Mouse (Mus musculus): ENCODE results near the gene Tbc1d25. TPM values are rescaled to one million over a fixed set of nuclear protein-coding genes. Genes with fewer than 3 reads are reported as not detected.

Tbc1d25 gene
- polyA plus RNA-seq, 1 experiment, result 6.7 TPM

GRCm38 (mm10) chrX:8143750-8144149 lies 32.2 kb downstream of the Tbc1d25 start:
- H3K27ac ChIP-seq (ENCODE audit: insufficient read depth, low read length), result no peak overlapping the region
- no peaks in the 10 kb centered on the region for H3K4me1 ChIP-seq (ENCODE audit: control insufficient read depth, insufficient read depth, low read length)
- peak overlapping the region; percentile 71 for H3K4me3 ChIP-seq (ENCODE audit: insufficient read depth, low read length)
- TF ChIP-seq POLR2A (IDR thresholded peaks at IDR 0.05; ENCODE audit: low read depth, low read length) (no peak), CTCF (IDR thresholded peaks at IDR 0.05; ENCODE audit: borderline replicate concordance, insufficient read depth, low read length) (no peak)

- Histone ChIP-seq H3K4me1 (ENCODE audit: control insufficient read depth, insufficient read depth, low read length) (no peaks in the 10 kb centered on the region), H3K4me3 (ENCODE audit: insufficient read depth, low read length) (peak overlapping the region; percentile 21; the same call in 1 of the 2 replicates), H3K27ac (ENCODE audit: insufficient read depth, low read length) (no peak overlapping the region)
- TF ChIP-seq POLR2A (IDR thresholded peaks at IDR 0.05; ENCODE audit: low read depth, low read length) (no peak), CTCF (IDR thresholded peaks at IDR 0.05; ENCODE audit: borderline replicate concordance, insufficient read depth, low read length) (no peak)
These were observed 33.0 kb downstream of the Tbc1d25 start for GRCm38 (mm10) chrX:8142948-8143347.

- Histone ChIP-seq H3K4me1 (ENCODE audit: control insufficient read depth, insufficient read depth, low read length) (no peaks in the 10 kb centered on the region), H3K27ac (ENCODE audit: insufficient read depth, low read length) (no peak overlapping the region), H3K4me3 (ENCODE audit: insufficient read depth, low read length) (no peak overlapping the region)
- TF ChIP-seq POLR2A (IDR thresholded peaks at IDR 0.05; ENCODE audit: low read depth, low read length) (no peak), CTCF (IDR thresholded peaks at IDR 0.05; ENCODE audit: borderline replicate concordance, insufficient read depth, low read length) (no peak)
These were observed 34.9 kb downstream of the Tbc1d25 start for GRCm38 (mm10) chrX:8141058-8141457.

DNA sequence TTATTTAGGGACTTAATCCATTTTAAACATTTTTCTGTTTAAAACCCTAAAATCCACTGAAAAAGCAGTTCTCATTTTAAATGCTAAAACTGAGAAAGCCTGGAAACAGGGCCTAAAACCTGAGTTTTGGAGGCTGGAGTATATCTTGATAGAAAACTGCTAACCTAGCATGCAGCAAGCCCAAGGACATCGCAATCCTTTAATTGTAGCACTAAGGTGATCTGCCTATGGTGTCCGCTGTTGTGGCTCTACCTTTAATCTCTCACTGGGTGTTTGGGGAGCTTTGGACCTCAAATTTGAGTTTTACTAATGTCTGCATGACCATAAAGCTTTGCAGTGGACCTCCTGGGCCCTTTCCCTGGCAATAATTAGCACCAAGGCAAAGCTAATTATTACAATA lies 35.5 kb downstream of the Tbc1d25 start:
- H3K4me3 ChIP-seq (ENCODE audit: insufficient read depth, low read length), result no peak overlapping the region
- TF ChIP-seq POLR2A (IDR thresholded peaks at IDR 0.05; ENCODE audit: low read depth, low read length), result no peak
- TF ChIP-seq CTCF (IDR thresholded peaks at IDR 0.05; ENCODE audit: borderline replicate concordance, insufficient read depth, low read length), result no peak
- no peak overlapping the region for H3K27ac ChIP-seq (ENCODE audit: insufficient read depth, low read length)
- no peaks in the 10 kb centered on the region for H3K4me1 ChIP-seq (ENCODE audit: control insufficient read depth, insufficient read depth, low read length)

DNA sequence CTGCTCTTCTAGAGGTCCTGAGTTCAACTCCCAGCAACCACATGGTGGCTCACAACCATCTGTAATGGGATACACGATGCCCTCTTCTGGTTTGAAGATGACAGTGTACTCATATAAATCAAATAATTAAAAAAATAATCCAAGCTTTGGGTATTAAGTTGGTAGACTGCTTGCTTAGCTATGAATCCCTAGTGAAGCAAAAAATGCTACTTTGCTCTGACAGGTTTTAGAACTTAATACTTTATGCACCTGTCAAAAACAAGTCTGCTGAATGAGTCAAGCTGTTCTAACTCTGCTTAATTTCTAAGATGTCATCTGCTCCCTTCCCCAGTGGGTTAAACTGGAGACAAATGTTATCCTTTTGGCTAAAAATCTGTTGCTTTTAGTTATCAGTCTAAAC lies 36.5 kb downstream of the Tbc1d25 start:
- TF ChIP-seq CTCF (IDR thresholded peaks at IDR 0.05; ENCODE audit: borderline replicate concordance, insufficient read depth, low read length) (no peak), POLR2A (IDR thresholded peaks at IDR 0.05; ENCODE audit: low read depth, low read length) (no peak)
- Histone ChIP-seq H3K27ac (ENCODE audit: insufficient read depth, low read length) (no peak overlapping the region), H3K4me3 (ENCODE audit: insufficient read depth, low read length) (no peak overlapping the region), H3K4me1 (ENCODE audit: control insufficient read depth, insufficient read depth, low read length) (no peaks in the 10 kb centered on the region)

DNA sequence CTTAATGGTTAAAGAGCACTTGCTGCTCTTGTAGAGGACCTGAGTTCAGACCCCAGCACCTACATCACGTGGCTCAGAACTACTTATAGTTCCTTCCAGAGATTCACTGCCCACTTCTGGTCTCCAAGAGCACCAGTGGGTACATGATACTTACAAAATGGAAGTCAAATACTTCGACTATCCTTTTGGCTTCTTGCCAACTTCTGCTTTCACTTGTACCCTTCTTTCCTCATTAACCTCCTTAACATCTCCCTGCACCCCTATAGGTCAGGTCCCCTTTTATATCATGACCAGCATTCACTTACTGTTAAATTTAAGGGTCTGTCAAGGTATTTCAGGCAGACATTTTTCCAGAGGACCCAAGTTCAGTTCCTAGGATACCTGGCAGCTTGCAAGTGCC lies 40.1 kb downstream of the Tbc1d25 start:
- TF ChIP-seq POLR2A (IDR thresholded peaks at IDR 0.05; ENCODE audit: low read depth, low read length), result peak; percentile 37; the same call in 1 of the 2 replicates
- TF ChIP-seq CTCF (IDR thresholded peaks at IDR 0.05; ENCODE audit: borderline replicate concordance, insufficient read depth, low read length), result no peak
- Histone ChIP-seq H3K27ac (ENCODE audit: insufficient read depth, low read length) (no peak overlapping the region), H3K4me1 (ENCODE audit: control insufficient read depth, insufficient read depth, low read length) (0 out of 2 replicates have a peak, but pooled peaks cover 4% of the 10 kb centered on the region), H3K4me3 (ENCODE audit: insufficient read depth, low read length) (no peak overlapping the region)

DNA sequence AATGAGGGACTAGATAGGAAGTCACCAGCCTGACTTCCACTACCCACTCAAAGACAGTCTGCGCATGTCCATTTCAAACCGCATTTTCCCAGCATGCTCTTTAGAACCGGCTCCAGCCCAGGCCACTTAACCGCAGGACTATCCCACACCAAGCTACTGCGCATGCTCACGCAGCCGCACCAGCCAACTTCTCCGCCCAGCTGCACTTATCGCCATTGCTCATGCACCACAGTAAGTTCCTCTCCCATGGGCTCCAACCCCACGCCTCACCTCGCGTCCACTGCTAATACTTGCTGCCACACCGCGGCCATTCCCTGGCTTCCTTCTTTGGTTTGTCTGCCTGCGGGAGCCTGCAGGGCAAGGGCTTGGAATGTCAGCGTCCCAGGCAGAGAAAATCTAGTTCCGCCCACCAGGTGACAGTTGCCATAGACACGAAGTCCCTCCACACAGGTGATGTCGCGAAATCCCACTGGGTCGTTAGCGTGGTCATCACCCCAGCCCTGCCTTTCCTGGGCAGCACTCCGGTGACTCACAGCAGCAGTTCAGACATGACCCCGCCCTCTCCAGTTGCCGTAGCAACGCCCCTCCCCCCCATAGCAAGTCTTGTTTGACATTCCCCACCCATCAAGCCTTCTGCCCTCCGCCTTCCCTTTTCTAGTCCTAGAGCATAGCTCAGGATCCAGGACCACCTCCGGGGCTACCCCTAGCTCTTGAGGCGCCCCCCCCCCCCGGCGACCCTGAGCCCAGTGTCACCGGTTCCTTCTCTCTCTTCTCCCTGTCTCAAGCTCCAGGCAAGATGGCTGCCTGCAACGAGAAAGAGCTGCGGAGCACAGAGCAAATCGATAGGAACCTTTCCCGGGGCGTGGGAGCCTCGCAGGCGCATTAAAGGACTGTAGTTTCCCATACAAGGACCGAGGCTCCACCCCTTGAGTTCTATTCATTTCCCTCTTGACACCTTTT lies 43.7 kb downstream of the Tbc1d25 start, which contains the start of gene Wdr13:
Gene Wdr13 (minus strand): TSS at position 876 of the 960 bp plus-strand sequence.
- Histone ChIP-seq H3K27ac (ENCODE audit: insufficient read depth, low read length) (peak within 1 kb of the TSS; percentile 95), H3K4me1 (ENCODE audit: control insufficient read depth, insufficient read depth, low read length) (0 out of 2 replicates have a peak, but pooled peaks cover 4% of the 10 kb centered on the region), H3K4me3 (ENCODE audit: insufficient read depth, low read length) (peak within 1 kb of the TSS; percentile 65)
- TF ChIP-seq CTCF (IDR thresholded peaks at IDR 0.05; ENCODE audit: borderline replicate concordance, insufficient read depth, low read length) (no peak), POLR2A (IDR thresholded peaks at IDR 0.05; ENCODE audit: low read depth, low read length) (peak; percentile 76)

DNA sequence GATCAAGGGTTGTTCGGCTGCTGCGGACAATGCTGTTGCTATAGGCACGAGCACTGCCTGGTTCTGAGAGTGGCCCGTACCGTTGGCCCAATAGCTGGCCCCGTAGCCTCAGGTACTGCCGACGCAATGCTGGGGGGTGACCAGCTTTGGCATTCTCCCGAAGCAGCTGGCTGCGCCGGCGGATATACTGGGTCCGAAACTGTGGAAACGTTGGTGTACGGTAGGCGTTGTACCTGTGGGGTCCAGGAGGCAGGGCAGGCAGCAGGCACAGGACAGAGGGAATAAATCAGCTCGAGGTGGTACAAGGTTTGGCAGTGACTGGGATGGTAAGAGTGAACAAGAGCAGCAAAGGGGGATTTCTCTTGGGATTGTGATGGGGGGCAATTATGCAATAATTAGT lies 44.6 kb downstream of the Tbc1d25 start:
- H3K27ac ChIP-seq (ENCODE audit: insufficient read depth, low read length), result peak overlapping the region; percentile 24; the same call in 1 of the 2 replicates
- TF ChIP-seq CTCF (IDR thresholded peaks at IDR 0.05; ENCODE audit: borderline replicate concordance, insufficient read depth, low read length) (no peak), POLR2A (IDR thresholded peaks at IDR 0.05; ENCODE audit: low read depth, low read length) (no peak)
- H3K4me3 ChIP-seq (ENCODE audit: insufficient read depth, low read length), result peak overlapping the region; percentile 30
- 0 out of 2 replicates have a peak, but pooled peaks cover 4% of the 10 kb centered on the region for H3K4me1 ChIP-seq (ENCODE audit: control insufficient read depth, insufficient read depth, low read length)

DNA sequence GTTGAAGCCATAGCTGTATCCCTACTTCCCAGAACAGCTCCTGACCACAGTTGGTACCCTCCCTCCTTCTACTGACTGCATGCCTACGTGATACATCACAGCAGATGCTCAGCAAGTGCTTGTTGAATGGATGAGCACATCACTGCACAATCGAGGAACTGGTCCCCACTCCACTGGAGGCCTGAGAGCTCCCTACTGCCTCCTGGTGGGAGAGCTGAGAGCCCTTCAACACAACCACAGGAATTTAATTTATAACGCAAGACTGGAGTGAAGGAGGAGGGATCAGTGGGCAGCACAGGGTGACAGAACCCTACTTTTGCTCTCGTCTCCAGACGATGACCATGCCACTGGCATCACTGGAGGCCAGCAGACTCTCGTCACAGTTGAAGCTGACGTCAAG lies 50.7 kb downstream of the Tbc1d25 start:
- Histone ChIP-seq H3K4me1 (ENCODE audit: control insufficient read depth, insufficient read depth, low read length) (no peaks in the 10 kb centered on the region), H3K27ac (ENCODE audit: insufficient read depth, low read length) (no peak overlapping the region), H3K4me3 (ENCODE audit: insufficient read depth, low read length) (no peak overlapping the region)
- TF ChIP-seq POLR2A (IDR thresholded peaks at IDR 0.05; ENCODE audit: low read depth, low read length) (no peak), CTCF (IDR thresholded peaks at IDR 0.05; ENCODE audit: borderline replicate concordance, insufficient read depth, low read length) (no peak)

All from embryonic fibroblast, embryonic 13.5 days (primary cell).